ENCODE assay signal across 8 mouse cellular contexts in genomic region chr3:69723161-69723560, GRCm38 (mm10). TPM values are rescaled to one million over a fixed set of nuclear protein-coding genes. Genes with fewer than 3 reads are reported as not detected.
A peak's percentile ranks its signal among the peaks of the same experiment; 100 is the strongest.
DNase-seq lines count a peak whose midpoint lies in the region; ATAC-seq and TF ChIP-seq lines count a peak whose summit lies in the region.

No protein-coding gene starts in this region.

- H3K79me2 ChIP-seq in MEL (ENCODE audit: control insufficient read depth, insufficient read depth, low read length, poor library complexity): peaks cover 43% of the 10 kb centered on the region

- peak overlapping the region; percentile 85 for H3K4me2 ChIP-seq in heart, embryonic 14.5 days (ENCODE audit: low read length)
- H3K4me2 ChIP-seq in hindbrain, embryonic 15.5 days: peak overlapping the region; percentile 70
- H3K4me2 ChIP-seq in midbrain, embryonic 13.5 days (replicated peaks): peak overlapping the region; percentile 72

- no peak for TF ChIP-seq EP300 in MEL (IDR thresholded peaks at IDR 0.05; ENCODE audit: low read depth in 1 of 2, low read length in 2 of 2)

- no peak for TF ChIP-seq CTCF in MEL (IDR thresholded peaks at IDR 0.05 in 2 of 3, conservative IDR thresholded peaks at IDR 0.05 in 1 of 3; ENCODE audit: control insufficient read depth in 1 of 3, insufficient read depth in 1 of 3, low read depth in 2 of 3, low read length in 3 of 3, poor library complexity in 1 of 3, severe bottlenecking in 1 of 3)

- intact Hi-C loops in heart, postnatal 14 days (cut with DNase I): no loop called here

- H3K27ac ChIP-seq in heart, embryonic 14.5 days (replicated peaks in 1 of 2; ENCODE audit: control insufficient read depth in 1 of 2, insufficient read depth in 1 of 2, low read depth in 2 of 2, low read length in 2 of 2): no peak overlapping the region
- H3K27ac ChIP-seq in MEL (ENCODE audit: control insufficient read depth, low read depth, low read length): no peak overlapping the region
- no peak overlapping the region for H3K27ac ChIP-seq in hindbrain, embryonic 15.5 days (replicated peaks)
- H3K27ac ChIP-seq in midbrain, embryonic 13.5 days: no peak overlapping the region

- peaks cover 31% of the 10 kb centered on the region for H3K36me3 ChIP-seq in heart, embryonic 14.5 days (ENCODE audit: control insufficient read depth, insufficient read depth, low read length)
- H3K36me3 ChIP-seq in MEL (ENCODE audit: control insufficient read depth in 1 of 2, insufficient read depth in 2 of 2, low read length in 2 of 2): peaks cover 25 to 31% of the 10 kb centered on the region in 2 experiments
- H3K36me3 ChIP-seq in hindbrain, embryonic 15.5 days: no peaks in the 10 kb centered on the region
- 0 out of 2 replicates have a peak, but pooled peaks cover 3% of the 10 kb centered on the region for H3K36me3 ChIP-seq in midbrain, embryonic 13.5 days

- no peaks in the 10 kb centered on the region for H3K9me3 ChIP-seq in heart, embryonic 14.5 days (ENCODE audit: control insufficient read depth, low read length)
- H3K9me3 ChIP-seq in MEL (replicated peaks; ENCODE audit: insufficient read depth, low read length): no peaks in the 10 kb centered on the region
- H3K9me3 ChIP-seq in hindbrain, embryonic 15.5 days: no peaks in the 10 kb centered on the region
- no peaks in the 10 kb centered on the region for H3K9me3 ChIP-seq in midbrain, embryonic 13.5 days

- peak overlapping the region; percentile 24 to 96; a peak in 3 of 4 replicates for H3K4me3 ChIP-seq in heart, embryonic 14.5 days (ENCODE audit: control insufficient read depth in 1 of 2, insufficient read depth in 1 of 2, low read depth in 1 of 2, low read length in 2 of 2)
- peak overlapping the region; percentile 93 to 94 for H3K4me3 ChIP-seq in MEL (ENCODE audit: control insufficient read depth in 1 of 2, insufficient read depth in 1 of 2, low read depth in 2 of 2, low read length in 2 of 2)
- peak overlapping the region; percentile 93 for H3K4me3 ChIP-seq in hindbrain, embryonic 15.5 days
- peak overlapping the region; percentile 94 for H3K4me3 ChIP-seq in midbrain, embryonic 13.5 days (replicated peaks)

- peak overlapping the region; percentile 96 for H3K9ac ChIP-seq in heart, embryonic 14.5 days (ENCODE audit: low read length)
- peak overlapping the region; percentile 92 for H3K9ac ChIP-seq in MEL (ENCODE audit: control insufficient read depth, low read depth, low read length, poor library complexity, severe bottlenecking)
- peak overlapping the region; percentile 92 for H3K9ac ChIP-seq in hindbrain, embryonic 15.5 days
- peak overlapping the region; percentile 97 for H3K9ac ChIP-seq in midbrain, embryonic 13.5 days (replicated peaks)

- WGBS in heart, embryonic 14.5 days: 52% methylated on average over 7 of the region's 7 CpGs
- 10% methylated on average over 7 of the region's 7 CpGs for WGBS in hindbrain, embryonic 15.5 days
- 18% methylated on average over 7 of the region's 7 CpGs for WGBS in midbrain, embryonic 13.5 days

- TF ChIP-seq POLR2A in MEL (IDR thresholded peaks at IDR 0.05; ENCODE audit: control insufficient read depth in 1 of 2, insufficient read depth in 1 of 2, low read depth in 1 of 2, low read length in 2 of 2, poor library complexity in 1 of 2): no peak

- no peak for DNase-seq in heart, postnatal 14 days
- peak; percentile 36 for DNase-seq in MEL (ENCODE audit: low read depth, low spot score)
- DNase-seq in B cell, adult 2 months: no peak
- no peak for DNase-seq in spleen, postnatal 4 days (ENCODE audit: low spot score in 2 of 2)
- DNase-seq in yolk sac, embryonic 10.5 days (ENCODE audit: low spot score): no peak

- TF ChIP-seq RAD21 in MEL (IDR thresholded peaks at IDR 0.05; ENCODE audit: low read depth, low read length): no peak

- ATAC-seq in heart, embryonic 14.5 days (ENCODE audit: insufficient number of reproducible peaks, insufficient read depth, low FRiP score, low read depth): no peak
- no peak for ATAC-seq in hindbrain, embryonic 15.5 days (ENCODE audit: low FRiP score, low read depth)
- ATAC-seq in midbrain, embryonic 13.5 days: no peak

- peaks cover 2 to 14% of the 10 kb centered on the region in 2 experiments; a peak in 3 of 4 replicates for H3K4me1 ChIP-seq in heart, embryonic 14.5 days (ENCODE audit: control insufficient read depth in 2 of 2, insufficient read depth in 2 of 2, low read length in 2 of 2)
- H3K4me1 ChIP-seq in MEL (ENCODE audit: control insufficient read depth in 1 of 2, insufficient read depth in 2 of 2, low read length in 2 of 2): peaks cover 2 to 5% of the 10 kb centered on the region in 2 experiments; a peak in 3 of 4 replicates
- H3K4me1 ChIP-seq in hindbrain, embryonic 15.5 days (replicated peaks): peaks cover 24% of the 10 kb centered on the region
- peaks cover 21% of the 10 kb centered on the region for H3K4me1 ChIP-seq in midbrain, embryonic 13.5 days (replicated peaks)

- no peaks in the 10 kb centered on the region for H3K27me3 ChIP-seq in heart, embryonic 14.5 days (ENCODE audit: control insufficient read depth, insufficient read depth, low read length)
- H3K27me3 ChIP-seq in MEL (ENCODE audit: control insufficient read depth in 1 of 2, insufficient read depth in 2 of 2, low read length in 2 of 2): peaks cover 0 to 2% of the 10 kb centered on the region in 2 experiments; a peak in 1 of 4 replicates
- H3K27me3 ChIP-seq in hindbrain, embryonic 15.5 days: no peaks in the 10 kb centered on the region
- H3K27me3 ChIP-seq in midbrain, embryonic 13.5 days: no peaks in the 10 kb centered on the region

TF ChIP-seq in MEL, 35 proteins besides CTCF, POLR2A, EP300 and RAD21:
- TF ChIP-seq SIN3A (IDR thresholded peaks at IDR 0.05; ENCODE audit: low read length) (peak; percentile 49; the same call in 1 of the 2 replicates), MEF2A (IDR thresholded peaks at IDR 0.05; ENCODE audit: extremely low read depth, insufficient replicate concordance, low read depth, low read length, poor library complexity, severe bottlenecking) (no peak)

RNA-seq across cellular contexts. Expression of gene Nmd3, which starts 1.4 kb away (rescaled TPM):
- polyA plus RNA-seq in heart, embryonic 14.5 days (2014; fragmentation: Nextera tagmentation; extraction: Ambion mirVana): 102 and 107 TPM in 2 replicates
- total RNA-seq in heart, postnatal 14 days (2021): 10 to 100 TPM; 34.7 to 44.2 TPM
- total RNA-seq in MEL (2012; rRNA removed): 188 and 218 TPM in 2 replicates
- 100 to 1,000 TPM; 189 to 956 TPM for polyA plus RNA-seq in MEL (2012; ENCODE audit: insufficient read depth in 1 of 2, insufficient read length in 2 of 2, low read depth in 1 of 2, low replicate concordance in 2 of 2, missing spikeins in 1 of 2)
- polyA plus RNA-seq in hindbrain, embryonic 15.5 days (2015; fragmentation: Nextera tagmentation; extraction: Ambion mirVana): 89.5 and 96.4 TPM in 2 replicates
- 103 and 116 TPM in 2 replicates for polyA plus RNA-seq in midbrain, embryonic 13.5 days (2015; fragmentation: Nextera tagmentation; extraction: Ambion mirVana)
